Mouse (Mus musculus): ENCODE measurements at regions not wholly inside any gene's neighbourhood (a gene's known extent, or its start where the extent isn't known, plus 50 kb on each side); places are given as distances from the start of the nearest gene placed in this dataset.

DNA sequence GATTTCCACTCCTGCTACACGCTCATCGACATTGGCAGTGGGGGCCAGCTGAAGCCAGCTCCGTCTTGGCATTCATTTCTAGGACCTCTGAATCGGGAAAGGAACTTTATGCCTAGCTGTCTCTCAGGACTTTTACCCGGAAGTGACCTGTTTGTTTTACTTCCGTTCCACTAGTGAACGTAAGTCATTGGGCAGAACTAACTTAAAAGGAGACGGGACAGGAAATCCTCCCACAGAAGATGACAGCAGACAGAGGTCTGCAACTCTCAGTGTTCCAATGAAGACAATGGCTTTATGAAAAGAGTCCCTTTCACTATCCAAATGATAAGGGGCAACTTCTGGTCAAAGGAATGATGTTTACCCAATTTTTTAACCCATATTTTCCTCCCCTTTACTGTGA, 155.5 kb downstream of the Sec61b start:
- no peak for DNase-seq

DNA sequence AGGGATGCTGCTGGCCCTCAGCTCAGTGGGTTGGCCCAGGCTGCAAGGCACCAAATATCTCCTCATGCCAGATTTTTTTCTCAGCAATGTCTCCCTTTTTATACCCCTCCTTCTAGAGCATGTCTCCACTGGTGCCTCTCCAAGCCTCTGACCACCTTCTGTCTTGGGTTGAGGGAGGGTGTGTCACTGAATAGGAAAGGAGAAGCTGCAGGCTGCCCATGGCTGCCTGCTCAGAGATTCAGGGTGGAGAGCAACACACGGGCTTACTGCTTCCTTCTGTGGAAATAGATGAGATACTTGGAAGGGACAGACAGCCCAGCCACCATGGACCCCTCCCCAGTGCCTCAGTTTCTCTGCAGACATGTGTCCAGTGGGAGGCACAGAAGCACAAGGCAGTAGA, 156.0 kb downstream of the Sec61b start:
- no peak for DNase-seq

DNA sequence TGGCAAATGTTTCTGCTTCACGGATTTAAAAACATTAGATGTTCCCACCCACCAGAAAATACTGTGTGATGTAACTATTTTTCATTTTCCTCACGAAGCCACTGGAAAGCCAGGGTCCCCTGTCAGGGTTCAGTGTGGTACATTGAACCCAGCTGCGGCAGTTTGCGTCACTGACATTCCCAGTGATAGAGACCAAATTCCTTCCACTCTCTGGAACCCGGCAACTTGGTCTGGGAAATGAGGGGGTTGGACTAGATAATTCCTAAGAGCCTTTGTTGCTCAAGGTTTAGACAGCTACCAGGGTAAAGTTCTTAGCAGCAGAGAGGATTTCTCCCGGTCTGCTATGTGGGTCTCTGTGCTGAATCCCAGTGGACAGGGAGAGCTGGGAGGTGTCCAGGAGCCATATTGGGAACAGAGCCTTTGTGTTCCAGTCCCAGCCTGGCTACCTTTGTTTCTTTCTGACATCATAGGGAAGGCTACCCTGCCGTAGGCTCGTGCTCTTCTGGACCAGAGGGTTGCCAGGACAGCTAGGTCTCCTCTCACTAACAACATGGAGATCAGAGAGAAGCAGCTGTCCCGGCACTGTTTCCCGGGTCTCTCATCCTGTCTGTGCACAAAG, 164.5 kb downstream of the Sec61b start:
- DNase-seq, result no peak

DNA sequence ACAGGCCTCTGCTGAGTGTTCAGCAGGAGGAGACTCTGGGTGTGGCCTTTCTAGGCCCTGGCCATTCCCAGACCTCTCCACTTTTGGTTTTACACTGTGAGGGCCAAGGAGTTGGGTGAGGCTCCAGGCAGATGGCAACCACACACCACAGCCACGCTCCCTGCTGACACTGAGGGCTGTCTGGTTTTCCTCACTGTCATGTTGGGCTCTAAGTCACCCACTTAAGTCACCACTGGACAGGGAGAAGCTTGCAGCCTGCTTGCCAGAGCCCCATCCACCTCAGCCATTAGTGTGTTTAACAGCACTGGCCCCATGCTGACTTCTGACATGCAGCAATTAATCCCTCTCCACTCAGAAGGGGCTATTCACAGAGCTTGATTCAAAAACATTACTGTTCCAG, 170.6 kb downstream of the Sec61b start:
- DNase-seq, result no peak

DNA sequence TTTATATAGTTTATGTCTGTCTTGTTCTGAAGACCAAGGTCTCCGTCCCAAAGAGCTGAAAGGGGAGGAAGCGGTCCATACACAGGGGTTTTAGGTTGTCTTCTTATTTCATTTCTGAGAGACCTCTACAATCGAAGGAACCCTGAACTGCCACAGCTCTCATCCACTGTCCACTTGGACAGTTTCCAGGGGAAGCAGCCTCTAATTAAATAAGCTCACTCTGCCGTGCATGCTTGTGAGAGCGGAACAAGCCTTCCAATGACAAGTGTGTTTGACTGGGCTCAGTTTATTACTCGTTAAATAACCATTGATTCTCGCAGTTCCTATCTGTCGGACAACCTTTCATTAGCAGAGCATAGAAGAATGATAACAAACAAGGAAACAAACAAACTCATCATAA, 174.2 kb downstream of the Sec61b start:
- no peak for DNase-seq

DNA sequence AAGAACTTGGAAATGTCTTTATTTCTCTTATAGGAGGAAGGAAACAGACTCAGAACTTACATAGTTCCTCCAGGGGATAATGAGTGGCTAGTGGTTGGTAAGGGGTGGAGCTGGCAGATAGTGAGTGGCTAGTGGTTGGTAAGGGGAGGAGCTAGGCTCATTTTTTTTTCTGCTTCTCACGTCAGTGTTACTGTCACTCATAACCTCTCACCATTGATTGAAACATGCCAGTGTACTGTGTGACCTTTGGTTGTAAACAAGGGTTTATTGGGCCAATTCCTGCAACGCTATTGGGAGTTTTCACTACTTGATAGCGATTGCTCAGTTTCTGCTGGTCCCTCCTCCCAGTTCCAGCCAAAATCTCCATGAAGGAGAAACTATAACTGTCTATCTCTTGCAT, 175.5 kb downstream of the Sec61b start:
- no peak for DNase-seq

DNA sequence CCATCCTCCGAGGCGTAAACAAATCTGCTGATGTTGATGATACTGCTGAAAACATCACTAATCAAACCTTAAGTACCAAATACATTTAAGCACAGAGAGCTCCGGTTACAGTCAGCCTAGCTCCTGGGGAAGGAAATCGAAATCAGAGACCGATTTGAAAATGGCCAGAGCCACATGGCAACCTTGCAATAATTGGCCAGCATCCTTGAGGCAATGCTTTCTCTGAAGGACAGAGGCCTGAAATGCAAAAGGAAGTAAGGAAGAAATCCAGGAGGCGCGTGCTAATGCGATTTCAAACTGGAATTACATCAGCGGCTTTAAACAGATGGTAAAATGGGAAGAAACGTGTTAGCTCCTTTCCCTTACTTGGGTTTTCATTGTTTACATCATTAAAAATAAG, 177.1 kb downstream of the Sec61b start:
- DNase-seq, result no peak

DNA sequence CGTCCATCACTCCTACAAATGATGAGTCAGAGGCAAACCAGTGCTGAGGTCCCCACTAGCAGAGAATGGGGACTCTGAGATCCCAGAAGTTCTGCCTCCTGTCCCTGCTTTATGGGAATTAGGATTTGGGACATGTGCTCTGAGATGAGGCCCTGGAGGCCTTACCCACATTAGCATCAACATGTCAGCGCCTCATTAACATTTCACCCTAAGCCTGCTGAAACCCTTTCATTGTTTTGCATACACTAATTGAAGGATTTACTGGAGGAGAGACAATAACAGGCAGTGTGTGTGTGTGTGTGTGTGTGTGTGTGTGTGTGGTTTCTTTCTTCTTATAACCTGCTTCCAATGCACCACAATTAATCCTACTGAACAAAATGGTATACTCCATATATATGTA, 178.7 kb downstream of the Sec61b start:
- DNase-seq, result no peak

DNA sequence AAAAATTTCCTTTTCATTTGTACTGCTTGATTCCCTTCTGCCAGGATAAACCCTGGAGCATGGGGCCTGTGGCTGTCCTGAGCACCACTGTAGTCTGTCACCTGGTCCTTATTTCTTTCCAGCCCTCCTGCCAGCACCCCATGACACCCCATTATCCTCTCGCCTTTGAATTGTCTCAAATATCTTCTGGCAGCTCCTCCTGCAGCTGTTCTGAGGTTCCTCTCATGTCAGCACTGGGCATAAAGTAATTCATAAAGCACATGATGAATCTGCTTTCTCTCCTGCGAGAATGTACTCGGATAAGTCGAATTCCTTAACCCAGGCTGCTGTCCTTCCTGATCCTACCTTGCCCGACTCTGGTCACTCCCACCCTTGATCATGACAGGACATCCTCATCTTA, 195.1 kb downstream of the Sec61b start:
- DNase-seq, result no peak

DNA sequence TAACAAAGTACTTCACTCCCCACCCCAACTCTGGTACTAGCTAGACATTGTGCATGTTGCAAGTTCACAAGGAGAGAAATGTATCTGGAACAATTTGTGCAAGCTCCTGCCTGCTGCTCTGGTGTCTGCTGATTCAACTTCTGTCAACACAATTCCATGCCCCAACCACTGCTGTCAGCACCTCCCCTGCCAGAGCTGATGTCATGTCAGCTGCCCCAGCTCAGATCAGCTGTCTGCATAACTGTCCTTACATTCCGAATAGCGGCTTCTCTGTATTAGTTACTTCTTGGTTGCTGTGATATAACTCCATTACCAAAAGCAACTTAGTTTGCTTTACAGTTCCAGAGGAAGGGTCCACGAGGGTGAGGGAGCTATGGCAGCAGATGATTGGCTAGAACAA, 196.0 kb downstream of the Sec61b start:
- no peak for DNase-seq

DNA sequence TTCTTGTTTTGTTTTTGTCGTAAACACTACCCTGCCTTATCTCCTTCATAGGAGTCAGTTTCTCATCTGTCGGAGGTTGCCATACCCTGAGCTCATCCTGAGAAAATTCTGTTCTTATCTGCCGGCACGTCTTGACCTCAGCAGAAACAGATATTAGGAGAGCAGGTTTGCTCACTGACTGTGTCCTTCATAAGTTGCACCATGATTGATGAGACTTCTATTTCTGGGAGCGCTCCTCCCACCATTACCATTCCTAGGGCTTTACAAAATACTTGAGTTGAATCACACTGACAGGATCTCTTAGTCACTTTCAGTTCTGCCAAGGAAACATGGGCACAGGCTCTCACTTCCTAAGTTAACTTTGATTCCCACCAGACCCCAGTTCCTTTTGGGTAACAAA, 196.9 kb downstream of the Sec61b start:
- no peak for DNase-seq

DNA sequence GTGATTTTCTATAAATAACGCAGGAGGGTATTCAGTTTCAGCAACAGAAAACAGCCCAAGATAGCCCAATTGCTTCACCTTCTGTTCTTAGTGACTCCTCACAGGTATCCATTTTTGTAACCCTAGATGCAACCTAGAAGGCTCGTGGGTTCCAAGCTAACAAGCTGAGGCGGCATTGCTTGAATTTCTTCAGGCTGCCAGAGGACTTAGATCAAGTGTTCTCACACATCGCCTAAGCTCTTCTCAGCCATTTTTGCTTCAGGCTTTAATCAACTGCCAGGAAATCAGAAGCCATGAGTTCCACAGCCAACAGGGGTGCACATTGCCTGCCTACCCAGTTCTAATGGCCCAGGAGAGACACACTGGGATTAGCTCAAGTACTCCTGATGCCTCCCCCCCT, 206.7 kb downstream of the Sec61b start:
- DNase-seq, result no peak

DNA sequence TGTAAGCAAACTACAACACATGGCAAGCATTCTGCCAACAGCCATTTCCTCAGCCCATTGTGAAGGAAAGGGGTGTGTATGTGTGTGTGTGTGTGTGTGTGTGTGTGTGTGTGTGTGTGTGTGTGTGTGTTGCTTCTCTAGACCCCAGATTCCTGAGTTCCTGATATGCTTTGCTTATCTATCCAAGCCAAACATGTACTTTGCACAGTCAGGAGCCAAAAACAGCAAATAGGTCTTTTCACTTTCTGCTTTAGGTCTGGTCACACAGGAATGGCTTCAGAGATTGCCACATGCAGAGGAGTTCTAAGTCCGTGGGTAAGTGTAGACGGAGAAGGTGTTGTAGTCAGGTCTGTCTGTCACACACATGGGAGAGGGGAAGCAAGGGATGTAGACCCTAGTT, 216.7 kb downstream of the Sec61b start:
- no peak for DNase-seq

DNA sequence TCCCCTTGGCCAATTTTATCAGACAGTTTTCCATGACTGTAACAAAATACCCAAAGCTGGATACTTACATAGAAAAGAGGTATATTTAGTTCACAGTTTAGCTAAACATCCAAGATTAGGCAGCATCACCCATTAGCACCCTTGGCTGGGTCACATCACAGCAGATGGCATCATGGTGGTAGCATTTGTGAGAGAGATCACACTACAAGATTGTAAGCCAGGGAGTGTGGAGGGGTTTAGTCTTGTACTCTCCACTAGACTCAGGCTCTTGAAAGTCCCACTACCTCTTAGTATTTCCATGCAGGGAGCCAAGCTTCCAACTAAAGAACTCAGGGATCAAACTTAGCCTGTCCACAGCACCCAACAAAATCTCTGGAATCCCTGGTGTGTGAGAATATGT, 218.2 kb downstream of the Sec61b start:
- no peak for DNase-seq

DNA sequence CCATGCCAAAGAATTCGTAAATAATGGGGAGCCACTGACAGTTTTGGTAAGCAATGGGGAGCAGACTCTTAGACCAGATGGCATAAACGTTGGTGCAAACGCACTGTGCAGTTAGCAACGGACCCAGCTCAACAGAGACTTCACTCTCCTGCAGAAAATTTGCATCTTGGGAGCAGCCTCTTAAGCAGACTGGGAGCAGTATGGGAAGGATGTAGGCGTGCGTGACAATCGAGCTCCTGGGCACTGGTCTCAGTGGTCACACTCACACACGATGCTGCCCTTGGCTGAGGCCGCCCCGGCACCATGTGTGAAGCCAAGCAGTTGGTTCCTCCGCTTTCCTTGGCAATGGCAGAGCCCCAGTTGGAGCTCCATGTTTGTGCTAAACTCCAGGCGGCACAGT, 218.8 kb downstream of the Sec61b start:
- DNase-seq, result no peak

DNA sequence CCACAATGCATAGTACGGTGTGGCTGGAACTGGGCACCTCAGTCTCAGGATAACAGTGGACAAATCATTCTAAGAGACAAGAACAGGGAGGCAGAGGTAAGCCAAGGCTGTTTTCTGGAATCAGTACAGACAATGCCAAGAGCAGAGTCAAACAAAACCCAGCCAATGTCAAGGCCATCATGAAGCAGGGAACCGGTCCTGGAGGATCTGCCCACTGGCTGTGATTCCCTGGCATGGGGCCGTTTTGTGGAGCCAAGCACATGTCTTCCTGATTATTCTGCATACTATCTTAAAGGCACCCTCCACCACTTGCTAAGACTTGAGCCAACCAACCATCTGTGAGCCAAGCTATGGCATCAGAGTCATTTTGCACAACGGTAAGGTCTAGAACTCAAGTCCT, 222.6 kb downstream of the Sec61b start:
- no peak for DNase-seq

DNA sequence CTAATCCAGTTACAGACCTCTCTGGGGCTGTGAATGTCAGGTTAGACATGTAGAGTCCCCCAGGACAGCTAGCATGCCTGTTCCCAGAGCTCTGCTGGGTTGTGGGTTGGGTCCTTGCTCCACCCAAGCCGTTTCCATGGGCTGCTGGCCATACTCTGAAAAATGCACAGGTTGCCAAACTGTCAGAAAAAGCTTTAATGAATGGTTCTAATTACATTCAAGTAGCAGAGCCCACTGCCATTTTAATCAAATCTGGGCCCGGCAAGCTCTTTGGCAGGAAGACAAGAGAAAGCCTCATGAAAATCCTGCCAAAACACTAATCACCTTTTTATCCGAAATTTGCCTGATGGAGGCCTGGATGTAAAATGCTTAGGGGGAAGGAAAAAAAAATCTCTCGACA, 224.1 kb downstream of the Sec61b start:
- no peak for DNase-seq

DNA sequence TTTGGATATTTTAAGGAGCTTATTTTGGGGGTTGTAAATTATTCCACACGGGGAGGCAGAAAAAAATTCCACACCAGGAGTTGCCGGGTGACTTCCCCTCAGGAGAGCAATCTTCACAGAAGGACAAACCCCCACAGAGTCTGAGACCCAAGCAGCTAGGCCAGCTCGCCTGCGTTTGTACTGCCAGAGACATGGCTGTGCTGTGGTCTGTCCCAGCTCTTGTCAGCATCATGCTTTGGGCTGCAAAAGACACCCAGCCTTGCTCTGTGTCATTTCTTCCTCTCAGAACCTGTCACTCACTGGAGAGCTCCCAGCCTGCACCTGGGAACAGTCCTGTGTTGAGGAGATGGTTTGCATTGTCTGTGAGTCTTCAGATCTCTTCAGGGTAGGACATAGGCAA, 224.5 kb downstream of the Sec61b start:
- no peak for DNase-seq

DNA sequence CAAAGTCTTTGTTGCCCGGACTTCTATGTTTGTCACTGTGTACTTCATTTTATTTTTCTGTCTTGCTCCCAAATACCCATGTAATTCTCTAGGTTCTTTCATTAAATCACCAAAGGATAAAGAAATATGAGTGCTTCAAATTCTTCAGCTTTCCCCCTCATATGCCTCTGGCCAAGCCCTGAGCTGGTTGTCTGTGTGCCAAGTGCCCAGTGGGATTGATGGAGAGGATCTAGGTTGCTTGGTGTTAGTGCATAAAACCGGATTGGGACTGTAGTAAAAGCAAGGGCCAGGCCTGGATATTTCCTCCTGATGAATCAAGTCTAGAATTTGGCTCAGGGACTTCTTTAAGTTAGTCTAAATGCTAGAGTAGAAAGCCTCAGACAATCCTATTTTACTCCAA, 229.0 kb downstream of the Sec61b start:
- DNase-seq, result no peak

DNA sequence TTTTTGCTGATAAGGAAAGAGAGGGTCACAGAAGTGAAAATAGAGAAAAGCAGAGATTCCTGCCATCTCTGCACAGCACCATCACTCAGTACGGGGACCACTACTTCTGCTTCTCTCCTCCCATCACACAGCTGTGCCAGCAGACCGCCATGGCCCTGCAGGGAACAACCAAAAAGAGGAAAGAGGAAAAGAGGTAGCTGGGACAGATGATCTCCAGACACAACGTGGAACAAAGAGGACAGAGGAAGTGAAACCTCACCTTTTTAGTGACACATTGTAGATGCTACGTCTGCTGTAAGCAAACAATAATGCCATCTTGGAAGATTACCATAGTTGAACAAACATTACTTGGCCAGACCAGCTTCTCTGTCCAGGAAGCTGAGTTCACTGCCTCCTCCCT, 230.1 kb downstream of the Sec61b start:
- DNase-seq, result no peak

DNA sequence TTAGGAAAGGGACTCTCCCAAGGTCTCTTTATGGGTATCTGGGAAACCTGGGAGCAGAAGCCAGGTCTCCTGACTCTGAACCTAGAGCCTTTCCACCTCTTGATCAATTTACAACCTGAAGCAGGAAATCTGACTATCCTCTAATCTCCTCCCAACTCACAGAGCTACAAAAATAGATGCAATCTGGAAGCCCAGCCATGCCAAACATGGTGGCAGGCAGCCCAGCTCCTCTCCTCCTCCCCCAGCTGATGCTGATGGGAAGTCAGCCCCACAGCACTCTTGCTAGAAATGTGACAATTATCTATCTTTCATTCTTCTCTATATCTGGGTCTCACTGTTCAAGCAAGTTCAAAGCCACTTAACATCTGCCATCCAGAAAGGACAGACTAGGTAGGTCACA, 233.5 kb downstream of the Sec61b start:
- no peak for DNase-seq

DNA sequence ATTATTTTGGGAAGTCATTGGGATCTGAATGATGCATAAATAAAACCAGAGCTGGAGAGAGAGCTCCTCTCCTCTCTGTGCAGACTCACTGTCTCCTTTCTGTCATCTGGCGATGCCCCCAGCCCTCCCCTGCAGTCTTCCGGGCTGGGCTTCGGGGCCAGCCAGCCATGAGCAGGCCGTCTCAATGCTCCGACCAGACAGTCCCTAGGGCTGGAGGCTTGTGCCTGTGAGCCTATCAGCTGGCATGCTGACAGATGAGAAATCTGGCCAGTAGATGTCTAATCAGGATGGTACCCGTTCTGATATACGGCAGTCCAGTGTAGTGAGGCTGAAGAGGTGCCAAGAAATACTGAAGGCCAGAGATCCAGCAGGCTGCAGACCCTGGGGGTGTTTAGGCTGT, 238.9 kb downstream of the Sec61b start:
- DNase-seq, result no peak

DNA sequence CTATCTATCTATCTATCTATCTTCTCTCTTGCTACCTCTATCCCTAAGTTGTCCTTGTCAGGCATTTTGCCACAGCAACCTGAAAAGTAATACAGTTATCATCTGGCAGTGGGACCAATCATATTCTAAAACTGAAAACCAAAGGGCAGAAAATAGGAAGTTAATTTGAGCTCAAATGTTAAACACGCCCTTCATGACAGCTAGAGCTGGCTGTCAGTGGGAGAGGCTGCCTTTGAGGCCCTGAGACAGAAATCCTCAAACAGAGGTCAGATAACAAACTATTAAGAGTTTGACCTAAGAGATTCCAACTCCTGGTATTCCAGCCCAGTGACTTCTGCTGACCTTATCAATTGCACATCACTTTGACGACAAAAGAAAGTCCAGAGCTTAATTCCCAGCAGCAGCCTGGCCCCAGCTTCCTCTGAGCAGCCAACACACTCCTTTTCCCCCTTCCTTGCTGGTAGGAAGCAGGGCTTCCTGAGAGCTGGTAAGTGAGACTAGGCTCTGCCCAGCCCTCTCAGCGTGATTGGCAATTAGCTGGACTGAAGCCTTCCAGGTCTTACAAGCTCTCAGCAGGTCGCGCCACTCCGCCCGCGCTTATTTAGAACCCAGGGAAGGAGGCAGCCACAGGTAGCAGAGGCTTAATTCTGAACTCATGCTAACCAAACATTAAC, 250.0 kb downstream of the Sec61b start:
- no peak for DNase-seq

DNA sequence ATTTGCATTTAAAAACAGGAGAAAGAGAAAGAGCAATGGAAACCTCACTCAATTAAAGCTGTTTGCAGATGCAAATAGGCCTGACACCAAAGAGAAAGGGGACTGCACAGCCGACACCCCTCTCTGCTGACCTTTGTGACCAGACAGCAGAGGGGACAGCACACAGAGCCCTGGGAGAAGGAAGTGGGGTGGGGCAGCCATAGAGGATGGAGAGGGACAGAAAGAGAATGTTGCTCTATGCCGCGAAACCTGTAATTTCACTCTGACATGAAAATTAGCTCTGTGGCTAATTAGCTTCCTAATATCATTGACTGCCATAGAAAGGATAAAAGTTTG, 250.5 kb downstream of the Sec61b start:
- no peak for DNase-seq

DNA sequence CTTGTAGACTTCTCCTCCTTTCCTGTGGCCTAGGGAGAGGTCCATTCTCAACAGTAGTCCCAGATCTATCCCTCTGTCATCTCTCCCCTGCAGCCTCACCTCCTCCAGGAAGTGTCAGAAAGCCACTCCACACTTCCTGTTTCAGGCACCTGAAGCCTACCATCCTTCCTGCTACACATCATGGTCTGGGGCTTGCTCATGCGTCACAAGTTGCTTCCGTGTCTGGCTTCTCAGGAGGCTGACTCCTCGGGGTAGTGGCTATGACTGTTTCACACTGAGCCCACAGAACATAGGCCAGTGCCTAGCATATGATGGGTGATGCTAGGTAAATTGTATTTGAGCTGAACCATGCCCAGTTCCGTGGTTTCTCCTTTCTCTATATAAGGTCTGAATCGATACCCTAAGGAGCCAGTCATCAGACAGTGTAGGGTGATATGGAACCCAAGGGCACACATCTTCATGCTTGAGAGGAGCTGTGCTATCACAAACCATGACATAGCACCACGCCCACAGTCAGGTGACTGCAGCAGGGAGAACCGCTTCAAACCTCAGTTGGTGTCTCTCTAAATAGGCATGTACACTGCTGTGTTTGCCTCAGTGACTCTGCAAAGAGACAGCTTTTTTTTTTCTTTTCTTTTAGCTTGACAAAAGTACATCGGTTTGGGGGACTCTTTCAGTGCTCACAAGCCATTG, 272.2 kb downstream of the Sec61b start:
- peak; percentile 4 to 14 for DNase-seq

All from thymus, adult 18-20 months (tissue).